Mouse (Mus musculus): ENCODE measurements around the gene Klhl8. TPM values are rescaled to one million over a fixed set of nuclear protein-coding genes. Genes with fewer than 3 reads are reported as not detected.

The Klhl8 gene
- total RNA-seq, 2 experiments from 2014 or later, result 21.5 to 25.5 TPM

- DNase-seq, result no peak
These were observed 5.7 kb upstream of the Klhl8 start for GRCm38 (mm10) chr5:103916595-103917356.

- DNase-seq, result no peak
These were observed 3.5 kb upstream of the Klhl8 start for GRCm38 (mm10) chr5:103914335-103915226.

GRCm38 (mm10) chr5:103913150-103913549, 2.1 kb upstream of the Klhl8 start:
- no peak for DNase-seq

GRCm38 (mm10) chr5:103911555-103911954, 496 bp upstream of the Klhl8 start:
- no peak for DNase-seq

- DNase-seq, result no peak
These were observed 903 bp downstream of the Klhl8 start for GRCm38 (mm10) chr5:103910156-103910555.

- no peak for DNase-seq
These were observed 1.6 kb downstream of the Klhl8 start for GRCm38 (mm10) chr5:103909466-103909865.

- DNase-seq, result no peak
These were observed 2.2 kb downstream of the Klhl8 start for GRCm38 (mm10) chr5:103908851-103909250.

- no peak for DNase-seq
These were observed 3.2 kb downstream of the Klhl8 start for GRCm38 (mm10) chr5:103907844-103908243.

- no peak for DNase-seq
These were observed 4.9 kb downstream of the Klhl8 start for GRCm38 (mm10) chr5:103906173-103906572.

- no peak for DNase-seq
These were observed 12.7 kb downstream of the Klhl8 start for GRCm38 (mm10) chr5:103898310-103898709.

- DNase-seq, result no peak
These were observed 21.3 kb downstream of the Klhl8 start for GRCm38 (mm10) chr5:103889766-103890165.

GRCm38 (mm10) chr5:103863759-103864158, 47.3 kb downstream of the Klhl8 start:
- no peak for DNase-seq

- no peak for DNase-seq
These were observed 50.4 kb downstream of the Klhl8 start for GRCm38 (mm10) chr5:103860622-103861021.

- no peak for DNase-seq
These were observed 53.9 kb downstream of the Klhl8 start for GRCm38 (mm10) chr5:103857151-103857550.

- DNase-seq, result no peak
These were observed 54.6 kb downstream of the Klhl8 start for GRCm38 (mm10) chr5:103856286-103857009.

- no peak for DNase-seq
These were observed 55.4 kb downstream of the Klhl8 start for GRCm38 (mm10) chr5:103855483-103856211.

GRCm38 (mm10) chr5:103854807-103855194, 56.3 kb downstream of the Klhl8 start:
- no peak for DNase-seq

GRCm38 (mm10) chr5:103854041-103854806, 56.8 kb downstream of the Klhl8 start:
- DNase-seq, result no peak

- DNase-seq, result no peak
These were observed 58.1 kb downstream of the Klhl8 start for GRCm38 (mm10) chr5:103852756-103853549.

- peak; percentile 50 for DNase-seq
These were observed 62.5 kb downstream of the Klhl8 start for GRCm38 (mm10) chr5:103848546-103848945.
